Mouse (Mus musculus) brown adipose tissue, adult 24 weeks (tissue): ENCODE results near the gene Vezf1. TPM values are rescaled to one million over a fixed set of nuclear protein-coding genes. Genes with fewer than 3 reads are reported as not detected.
"Not testable (repeated sequence)": the region's sequence is repeated elsewhere in the genome, so short reads cannot be mapped to it uniquely, and the experiment has no call there.

ENCODE experiments used
- H3K27ac ChIP-seq: fragments of 200-500 bp; replicated peaks from 2 replicates; pipeline ENCODE4 v1.5.1; 2012; ENCODE audit warnings: low read depth, mild to moderate bottlenecking, low read length
- H3K4me1 ChIP-seq: fragments of 200-500 bp; 2 replicates; pipeline ENCODE4 v1.6.1; 2012; ENCODE audit warnings: low read length, mixed read lengths; ENCODE audit not compliant: control insufficient read depth, insufficient read depth, insufficient read length
- H3K4me3 ChIP-seq: fragments of 200-500 bp; 2 replicates; pipeline ENCODE4 v1.5.1; 2012; ENCODE audit warnings: low read depth, mild to moderate bottlenecking, low read length, moderate library complexity; ENCODE audit not compliant: insufficient read depth
- polyA plus RNA-seq: library from polyadenylated mRNA; stranded (reverse); fragments of >200 nt; gene quantifications from 2 replicates; pipeline ENCODE4 v1.2.4, GENCODE M21; 2012; ENCODE audit not compliant: missing spikeins, insufficient read depth, insufficient read length

Gene Vezf1
- polyA plus RNA-seq, result 17.3 and 19.7 TPM in 2 replicates

- Histone ChIP-seq H3K4me1 (no peaks in the 10 kb centered on the region), H3K27ac (peak within 1 kb of the TSS; percentile 80), H3K4me3 (peak within 1 kb of the TSS; percentile 88)
These were observed at the start of gene Vezf1 for GRCm38 (mm10) chr11:88067586-88068410. TSS of gene Vezf1 (plus strand) at chr11:88068279.

- Histone ChIP-seq H3K27ac (peak overlapping the region; percentile 84), H3K4me1 (no peaks in the 10 kb centered on the region), H3K4me3 (no peak overlapping the region)
These were observed 44.1 kb upstream of the Vezf1 start for GRCm38 (mm10) chr11:88023933-88024332.

GRCm38 (mm10) chr11:88027391-88028035, 40.6 kb upstream of the Vezf1 start:
- no peak overlapping the region for H3K4me3 ChIP-seq
- no peak overlapping the region for H3K27ac ChIP-seq
- no peaks in the 10 kb centered on the region; the same call in 1 of the 2 replicates for H3K4me1 ChIP-seq

- Histone ChIP-seq H3K4me3 (no peak overlapping the region), H3K27ac (no peak overlapping the region), H3K4me1 (no peaks in the 10 kb centered on the region; the same call in 1 of the 2 replicates)
These were observed 39.8 kb upstream of the Vezf1 start for GRCm38 (mm10) chr11:88028193-88028684.

- Histone ChIP-seq H3K27ac (peak overlapping the region; percentile 69), H3K4me3 (no peak overlapping the region), H3K4me1 (no peaks in the 10 kb centered on the region; the same call in 1 of the 2 replicates)
These were observed 37.9 kb upstream of the Vezf1 start for GRCm38 (mm10) chr11:88030219-88030618.

- H3K4me1 ChIP-seq, result no peaks in the 10 kb centered on the region; the same call in 1 of the 2 replicates
- H3K4me3 ChIP-seq, result no peak overlapping the region
- H3K27ac ChIP-seq, result peak overlapping the region; percentile 69
These were observed 37.2 kb upstream of the Vezf1 start for GRCm38 (mm10) chr11:88030836-88031235.

GRCm38 (mm10) chr11:88031753-88032152, 36.3 kb upstream of the Vezf1 start:
- Histone ChIP-seq H3K4me3 (no peak overlapping the region), H3K27ac (peak overlapping the region; percentile 78)

GRCm38 (mm10) chr11:88035970-88036369, 32.1 kb upstream of the Vezf1 start:
- no peak overlapping the region for H3K4me3 ChIP-seq
- no peak overlapping the region for H3K27ac ChIP-seq
- no peaks in the 10 kb centered on the region; the same call in 1 of the 2 replicates for H3K4me1 ChIP-seq

More at GRCm38 (mm10) chr11:88031753-88032152, 36.3 kb upstream of the Vezf1 start:
- no peaks in the 10 kb centered on the region; the same call in 1 of the 2 replicates for H3K4me1 ChIP-seq

- Histone ChIP-seq H3K4me1 (no peaks in the 10 kb centered on the region), H3K27ac (no peak overlapping the region), H3K4me3 (no peak overlapping the region)
These were observed 31.3 kb upstream of the Vezf1 start for GRCm38 (mm10) chr11:88036761-88037251.

- Histone ChIP-seq H3K4me1 (no peaks in the 10 kb centered on the region), H3K4me3 (no peak overlapping the region), H3K27ac (no peak overlapping the region)
These were observed 30.7 kb upstream of the Vezf1 start for GRCm38 (mm10) chr11:88037386-88037785.

- no peak overlapping the region for H3K4me3 ChIP-seq
- H3K27ac ChIP-seq, result no peak overlapping the region
- no peaks in the 10 kb centered on the region for H3K4me1 ChIP-seq
These were observed 29.0 kb upstream of the Vezf1 start for GRCm38 (mm10) chr11:88039066-88039465.

- H3K4me3 ChIP-seq, result no peak overlapping the region
- H3K4me1 ChIP-seq, result 0 out of 2 replicates have a peak, but pooled peaks cover 2% of the 10 kb centered on the region
- H3K27ac ChIP-seq, result no peak overlapping the region
These were observed 23.8 kb upstream of the Vezf1 start for GRCm38 (mm10) chr11:88044314-88044713.

GRCm38 (mm10) chr11:88045159-88045558, 22.9 kb upstream of the Vezf1 start:
- not testable (repeated sequence) for H3K4me1 ChIP-seq, H3K27ac ChIP-seq, H3K4me3 ChIP-seq

GRCm38 (mm10) chr11:88045878-88046277, 22.2 kb upstream of the Vezf1 start:
- H3K4me3 ChIP-seq, result no peak overlapping the region
- H3K4me1 ChIP-seq, result 0 out of 2 replicates have a peak, but pooled peaks cover 2% of the 10 kb centered on the region
- H3K27ac ChIP-seq, result no peak overlapping the region

GRCm38 (mm10) chr11:88046323-88046937, 21.6 kb upstream of the Vezf1 start:
- Histone ChIP-seq H3K27ac (no peak overlapping the region), H3K4me1 (0 out of 2 replicates have a peak, but pooled peaks cover 2% of the 10 kb centered on the region), H3K4me3 (peak overlapping the region; percentile 95; the same call in 1 of the 2 replicates)
